In the genomic region with DNA sequence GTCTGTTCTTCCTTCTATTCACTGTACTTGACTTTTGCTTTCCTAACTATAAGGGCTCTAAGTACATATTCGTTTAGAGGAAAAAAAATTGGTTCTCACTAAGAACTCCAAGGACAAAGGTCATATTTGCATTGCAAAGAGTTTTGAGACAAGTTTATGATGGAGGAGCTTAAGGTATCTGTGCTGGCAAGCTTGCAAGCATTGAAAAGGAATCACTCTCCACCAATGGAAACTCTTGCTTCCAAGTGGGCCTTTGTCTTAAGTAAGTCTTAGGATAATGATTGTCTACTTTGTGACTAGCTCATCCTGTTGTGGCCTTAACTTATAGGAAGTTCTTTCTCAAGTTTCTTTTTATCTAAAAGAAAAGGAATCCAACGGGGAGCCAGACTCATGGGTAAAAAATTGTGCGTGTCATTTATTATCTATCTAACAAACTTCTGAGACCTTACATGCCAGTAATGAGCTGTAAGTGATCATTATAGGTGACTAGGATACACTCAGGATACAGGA, we compare ENCODE assay signal across 23 mouse cellular contexts. TPM values are rescaled to one million over a fixed set of nuclear protein-coding genes. Genes with fewer than 3 reads are reported as not detected.
"Had no signal": no experiment of that assay in that cellular context is flagged by ENCODE, and none has a peak within 500 bp of the region (broad histone marks: within the 10 kb centered on the region; RNA-seq: fewer than 3 reads in every experiment).

No protein-coding gene starts in this region.

- H3K36me3 ChIP-seq: midbrain, embryonic 12.5 days; neural tube, embryonic 13.5 days; neural tube, embryonic 15.5 days had no signal

- H3K4me2 ChIP-seq: lung, embryonic 14.5 days; midbrain, embryonic 12.5 days; neural tube, embryonic 13.5 days; neural tube, embryonic 15.5 days had no signal

- H3K27ac ChIP-seq: midbrain, embryonic 12.5 days; neural tube, embryonic 13.5 days; neural tube, embryonic 15.5 days had no signal

- H3K4me3 ChIP-seq: midbrain, embryonic 12.5 days; myocyte; neural tube, embryonic 13.5 days; neural tube, embryonic 15.5 days had no signal

- DNase-seq: lung, adult 18-20 months; lung, embryonic 14.5 days; lung, postnatal 10 days; lung, postnatal 4 days; midbrain, embryonic 14.5 days; retina, postnatal 1 day; right cerebral cortex, adult 18-20 months; right cerebral cortex, postnatal 25 days; right cerebral cortex, postnatal 4 days; spleen, adult 18-20 months; thymus, adult 18-20 months; thymus, postnatal 14 days; thymus, postnatal 36 days had no signal

- H3K9me3 ChIP-seq: midbrain, embryonic 12.5 days; neural tube, embryonic 13.5 days; neural tube, embryonic 15.5 days had no signal

- ATAC-seq: midbrain, embryonic 16.5 days had no signal

- H3K9ac ChIP-seq: lung, embryonic 14.5 days; midbrain, embryonic 12.5 days; neural tube, embryonic 13.5 days; neural tube, embryonic 15.5 days had no signal

- H3K27me3 ChIP-seq: midbrain, embryonic 12.5 days; neural tube, embryonic 13.5 days; neural tube, embryonic 15.5 days had no signal

- H3K4me1 ChIP-seq: midbrain, embryonic 12.5 days; neural tube, embryonic 13.5 days; neural tube, embryonic 15.5 days had no signal

RNA-seq across cellular contexts. Expression of a gene that starts 5.7 kb away (rescaled TPM):
- total RNA-seq: megakaryocyte-erythroid progenitor cell, adult 5-6 weeks had no signal
- polyA plus RNA-seq: lung, embryonic 14.5 days; lung, embryonic 16.5 days; midbrain, embryonic 12.5 days; midbrain, embryonic 14.5 days; midbrain, embryonic 16.5 days; myocyte; neural tube, embryonic 11.5 days; neural tube, embryonic 13.5 days; stomach, embryonic 14.5 days; stomach, embryonic 16.5 days had no signal
